Mouse (Mus musculus): ENCODE measurements around the gene Rab14.

DNA sequence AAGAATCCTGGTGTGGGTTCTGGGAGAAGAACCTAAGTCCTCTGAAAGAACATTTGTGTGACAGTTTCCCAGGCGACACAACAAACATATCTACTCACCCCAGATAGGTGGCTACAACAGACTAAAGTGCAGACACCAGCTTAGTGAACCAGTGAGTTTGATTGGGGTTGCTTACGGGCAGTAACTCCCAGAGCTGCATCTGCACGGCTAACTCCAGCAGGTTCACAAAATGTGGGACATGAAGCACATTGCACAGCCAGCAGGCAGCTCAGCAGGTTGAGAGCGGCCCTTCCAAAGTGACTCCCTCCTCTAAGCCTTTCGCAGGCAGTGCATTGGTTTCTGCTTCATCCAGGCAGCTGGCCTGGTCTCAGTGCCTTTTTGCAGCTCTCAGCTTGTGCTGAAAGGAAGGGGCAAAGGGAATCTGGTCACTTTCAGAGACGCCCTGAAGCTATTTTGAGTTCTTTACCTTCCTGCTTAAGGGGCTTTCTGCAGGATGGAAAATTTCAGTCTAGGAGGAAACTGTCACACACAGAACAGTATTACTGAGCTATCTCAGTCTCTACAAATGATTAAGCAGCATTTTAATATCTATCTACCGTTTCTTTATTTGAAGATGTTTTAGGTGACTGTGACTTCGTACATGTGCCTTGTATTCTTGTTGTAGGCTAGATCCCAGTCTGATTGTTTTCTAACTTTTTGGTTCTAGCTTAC is 46.9 kb downstream of the Rab14 start:
- TF ChIP-seq GATA1 (IDR thresholded peaks at IDR 0.05; ENCODE audit: low read length): no peak
- TF ChIP-seq TAL1 (IDR thresholded peaks at IDR 0.05; ENCODE audit: low read length): no peak
